Mouse (Mus musculus): ENCODE data around the gene Xpc. TPM values are rescaled to one million over a fixed set of nuclear protein-coding genes. Genes with fewer than 3 reads are reported as not detected.

The Xpc gene
- total RNA-seq, 1 experiment = 17.6 TPM

DNA sequence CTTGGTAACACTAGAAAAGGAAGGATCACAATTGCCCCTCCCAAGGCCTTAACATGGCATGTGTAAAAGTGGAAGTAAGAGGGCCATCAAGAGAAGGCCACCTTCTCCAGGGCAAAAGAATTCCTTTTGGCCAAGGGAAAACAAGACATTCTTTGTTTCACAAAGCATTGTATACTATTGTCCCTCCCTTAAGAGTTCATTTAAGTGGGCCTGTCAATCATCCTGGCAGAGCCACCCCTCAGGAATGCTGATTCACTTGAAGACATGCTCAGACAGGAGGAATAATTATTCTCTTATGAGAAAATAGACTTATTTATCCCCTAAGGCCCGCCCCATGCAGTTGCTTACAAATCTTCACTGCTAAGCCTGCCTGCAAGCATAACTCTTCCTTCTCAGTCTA, 63.6 kb downstream of the Xpc start:
- no peaks in the 10 kb centered on the region for H3K36me3 ChIP-seq (ENCODE audit: control insufficient read depth, insufficient read depth, low read length, poor library complexity, severe bottlenecking)
- H3K9me3 ChIP-seq (ENCODE audit: control insufficient read depth, insufficient read depth, low read depth, low read length) = no peaks in the 10 kb centered on the region
- DNase-seq (ENCODE audit: low read depth, low spot score) = no peak
- no peak overlapping the region for H3K9ac ChIP-seq (ENCODE audit: insufficient read depth, low read depth, low read length, poor library complexity, severe bottlenecking)
- 0 out of 4 replicates have a peak, but pooled peaks cover 0 to 2% of the 10 kb centered on the region in 2 experiments for H3K4me1 ChIP-seq (ENCODE audit: control insufficient read depth in 2 of 2, insufficient read depth in 2 of 2, low read length in 2 of 2, poor library complexity in 1 of 2)
- H3K4me3 ChIP-seq (ENCODE audit: insufficient read depth in 1 of 2, low read depth in 1 of 2, low read length in 2 of 2, poor library complexity in 1 of 2, severe bottlenecking in 1 of 2) = no peak overlapping the region
- in situ Hi-C loops (cut with MboI; ENCODE audit: low sequenced_read_pairs in 2 of 2, unreplicated experiment in 2 of 2) = no loop called here
- TF ChIP-seq CHD2 (IDR thresholded peaks at IDR 0.05; ENCODE audit: low read depth, low read length) (no peak), ZC3H11A (IDR thresholded peaks at IDR 0.05; ENCODE audit: borderline replicate concordance, low read depth, low read length) (no peak), HCFC1 (IDR thresholded peaks at IDR 0.05; ENCODE audit: borderline replicate concordance, insufficient read depth, low read length) (no peak), ZNF384 (IDR thresholded peaks at IDR 0.05; ENCODE audit: low read depth, low read length) (no peak), MAFK (IDR thresholded peaks at IDR 0.05; ENCODE audit: insufficient read depth, low read depth, low read length) (0 out of 2 replicates have a peak, but pooled peaks have one; percentile 7)
- H3K27ac ChIP-seq (ENCODE audit: insufficient read depth, low read depth, low read length, poor library complexity, severe bottlenecking) = no peak overlapping the region

DNA sequence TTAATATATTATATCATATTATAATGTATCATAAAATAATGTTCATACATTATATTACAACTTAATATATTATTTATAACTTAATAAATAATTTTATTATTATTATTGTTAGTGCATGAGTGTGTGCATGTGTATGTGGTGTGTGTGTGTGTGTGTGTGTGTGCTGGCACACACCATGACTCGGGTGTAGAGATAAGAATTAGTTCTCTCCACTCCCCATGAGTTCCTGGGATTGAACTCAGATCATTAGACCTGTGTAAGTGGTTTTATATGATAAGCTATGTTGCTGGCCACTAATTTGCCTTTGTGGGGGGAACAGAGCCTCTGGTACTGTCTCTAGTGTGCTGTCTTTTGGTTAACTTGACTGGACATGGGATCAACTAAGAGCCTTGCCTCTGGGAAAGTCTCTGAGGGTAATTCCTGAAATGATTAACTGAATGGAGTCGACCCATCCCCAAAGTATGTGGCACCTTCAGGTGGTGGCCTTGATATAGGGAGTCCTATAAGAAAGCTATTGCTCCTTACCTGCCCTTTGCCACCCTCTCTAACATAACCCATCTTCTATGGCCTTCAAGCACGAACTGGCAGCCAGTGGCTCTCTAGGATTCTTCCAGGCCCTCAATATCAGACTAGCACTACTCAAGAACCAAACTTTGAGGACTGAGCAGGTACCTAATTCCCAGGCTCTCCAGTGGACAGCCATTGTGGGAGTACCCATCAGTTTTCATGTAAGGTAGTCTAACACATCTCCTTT, 66.0 kb downstream of the Xpc start:
- in situ Hi-C loops (cut with MboI; ENCODE audit: low sequenced_read_pairs in 2 of 2, unreplicated experiment in 2 of 2) = no loop called here
- H3K4me3 ChIP-seq (ENCODE audit: insufficient read depth in 1 of 2, low read depth in 1 of 2, low read length in 2 of 2, poor library complexity in 1 of 2, severe bottlenecking in 1 of 2) = no peak overlapping the region
- no peak overlapping the region for H3K27ac ChIP-seq (ENCODE audit: insufficient read depth, low read depth, low read length, poor library complexity, severe bottlenecking)
- TF ChIP-seq ZC3H11A (IDR thresholded peaks at IDR 0.05; ENCODE audit: borderline replicate concordance, low read depth, low read length) = no peak
- TF ChIP-seq MAFK (IDR thresholded peaks at IDR 0.05; ENCODE audit: insufficient read depth, low read depth, low read length) = no peak
- no peak for TF ChIP-seq HCFC1 (IDR thresholded peaks at IDR 0.05; ENCODE audit: borderline replicate concordance, insufficient read depth, low read length)
- no peak for TF ChIP-seq ZNF384 (IDR thresholded peaks at IDR 0.05; ENCODE audit: low read depth, low read length)
- TF ChIP-seq CHD2 (IDR thresholded peaks at IDR 0.05; ENCODE audit: low read depth, low read length) = no peak
- no peaks in the 10 kb centered on the region for H3K36me3 ChIP-seq (ENCODE audit: control insufficient read depth, insufficient read depth, low read length, poor library complexity, severe bottlenecking)
- DNase-seq (ENCODE audit: low read depth, low spot score) = no peak
- no peaks in the 10 kb centered on the region for H3K9me3 ChIP-seq (ENCODE audit: control insufficient read depth, insufficient read depth, low read depth, low read length)
- H3K9ac ChIP-seq (ENCODE audit: insufficient read depth, low read depth, low read length, poor library complexity, severe bottlenecking) = no peak overlapping the region
- 0 out of 4 replicates have a peak, but pooled peaks cover 0 to 2% of the 10 kb centered on the region in 2 experiments for H3K4me1 ChIP-seq (ENCODE audit: control insufficient read depth in 2 of 2, insufficient read depth in 2 of 2, low read length in 2 of 2, poor library complexity in 1 of 2)

- Histone ChIP-seq H3K4me3 (ENCODE audit: insufficient read depth in 1 of 2, low read depth in 1 of 2, low read length in 2 of 2, poor library complexity in 1 of 2, severe bottlenecking in 1 of 2) (no peak overlapping the region), H3K9me3 (ENCODE audit: control insufficient read depth, insufficient read depth, low read depth, low read length) (no peaks in the 10 kb centered on the region), H3K9ac (ENCODE audit: insufficient read depth, low read depth, low read length, poor library complexity, severe bottlenecking) (no peak overlapping the region), H3K27ac (ENCODE audit: insufficient read depth, low read depth, low read length, poor library complexity, severe bottlenecking) (no peak overlapping the region), H3K36me3 (ENCODE audit: control insufficient read depth, insufficient read depth, low read length, poor library complexity, severe bottlenecking) (no peaks in the 10 kb centered on the region), H3K4me1 (ENCODE audit: control insufficient read depth in 2 of 2, insufficient read depth in 2 of 2, low read length in 2 of 2, poor library complexity in 1 of 2) (peaks cover 0 to 3% of the 10 kb centered on the region in 2 experiments; a peak in 1 of 4 replicates)
- no peak for DNase-seq (ENCODE audit: low read depth, low spot score)
- TF ChIP-seq ZNF384 (IDR thresholded peaks at IDR 0.05; ENCODE audit: low read depth, low read length) (no peak), MAFK (IDR thresholded peaks at IDR 0.05; ENCODE audit: insufficient read depth, low read depth, low read length) (no peak), HCFC1 (IDR thresholded peaks at IDR 0.05; ENCODE audit: borderline replicate concordance, insufficient read depth, low read length) (no peak), CHD2 (IDR thresholded peaks at IDR 0.05; ENCODE audit: low read depth, low read length) (no peak), ZC3H11A (IDR thresholded peaks at IDR 0.05; ENCODE audit: borderline replicate concordance, low read depth, low read length) (no peak)
- in situ Hi-C loops (cut with MboI; ENCODE audit: low sequenced_read_pairs in 2 of 2, unreplicated experiment in 2 of 2) = no loop called here
These were observed 70.4 kb downstream of the Xpc start for GRCm38 (mm10) chr6:91445316-91445715.

GRCm38 (mm10) chr6:91441145-91441662, 74.5 kb downstream of the Xpc start:
- Histone ChIP-seq H3K4me1 (ENCODE audit: control insufficient read depth in 2 of 2, insufficient read depth in 2 of 2, low read length in 2 of 2, poor library complexity in 1 of 2) (peaks cover 2 to 3% of the 10 kb centered on the region in 2 experiments; a peak in 2 of 4 replicates), H3K27ac (ENCODE audit: insufficient read depth, low read depth, low read length, poor library complexity, severe bottlenecking) (no peak overlapping the region), H3K36me3 (ENCODE audit: control insufficient read depth, insufficient read depth, low read length, poor library complexity, severe bottlenecking) (no peaks in the 10 kb centered on the region), H3K9ac (ENCODE audit: insufficient read depth, low read depth, low read length, poor library complexity, severe bottlenecking) (peak overlapping the region; percentile 94), H3K9me3 (ENCODE audit: control insufficient read depth, insufficient read depth, low read depth, low read length) (no peaks in the 10 kb centered on the region), H3K4me3 (ENCODE audit: insufficient read depth in 1 of 2, low read depth in 1 of 2, low read length in 2 of 2, poor library complexity in 1 of 2, severe bottlenecking in 1 of 2) (peak overlapping the region; percentile 92 to 97)
- DNase-seq (ENCODE audit: low read depth, low spot score) = no peak
- in situ Hi-C loops (cut with MboI; ENCODE audit: low sequenced_read_pairs in 2 of 2, unreplicated experiment in 2 of 2) = no loop called here
- TF ChIP-seq CHD2 (IDR thresholded peaks at IDR 0.05; ENCODE audit: low read depth, low read length) (no peak), HCFC1 (IDR thresholded peaks at IDR 0.05; ENCODE audit: borderline replicate concordance, insufficient read depth, low read length) (no peak), ZNF384 (IDR thresholded peaks at IDR 0.05; ENCODE audit: low read depth, low read length) (no peak), ZC3H11A (IDR thresholded peaks at IDR 0.05; ENCODE audit: borderline replicate concordance, low read depth, low read length) (no peak), MAFK (IDR thresholded peaks at IDR 0.05; ENCODE audit: insufficient read depth, low read depth, low read length) (no peak)
